Mouse (Mus musculus): ENCODE measurements around the gene Pym1. TPM values are rescaled to one million over a fixed set of nuclear protein-coding genes. Genes with fewer than 3 reads are reported as not detected.

Gene Pym1
- polyA plus RNA-seq, 1 experiment from 2014 or later = 34.2 TPM

DNA sequence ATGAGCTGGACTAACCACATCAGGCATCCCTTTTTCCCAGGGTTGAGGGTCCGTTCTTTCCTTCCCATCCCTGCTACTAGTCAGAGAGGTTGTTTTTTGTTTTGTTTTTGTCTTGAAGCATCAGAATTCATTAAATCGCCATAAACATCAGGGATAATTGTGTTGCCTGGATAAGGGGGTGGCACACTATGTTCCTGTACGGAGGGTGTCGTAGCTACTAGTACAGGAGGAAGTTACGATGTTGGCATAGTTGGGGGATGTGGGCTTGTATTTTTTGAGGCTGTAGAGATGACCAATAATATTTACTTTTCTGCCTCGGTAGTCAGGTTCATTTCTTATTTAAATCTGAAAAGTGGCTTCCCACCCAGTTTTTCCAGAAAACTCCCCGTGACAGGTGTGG, 4.5 kb upstream of the Pym1 start:
- ATAC-seq (replicated peaks; ENCODE audit: low FRiP score, low TSS enrichment, low read depth) (no peak), DNase-seq (ENCODE audit: low spot score) (no peak)
- H3K4me1 ChIP-seq (replicated peaks; ENCODE audit: control insufficient read depth, insufficient read depth, low read length) = no peaks in the 10 kb centered on the region; the same call in none of the 2 replicates
- WGBS = 6% methylated on average over 7 of the region's 7 CpGs
- H3K4me3 ChIP-seq (ENCODE audit: low read depth, low read length) = peak overlapping the region; percentile 62
- peaks cover 10% of the 10 kb centered on the region for H3K27me3 ChIP-seq (replicated peaks; ENCODE audit: control insufficient read depth, insufficient read depth, low read length)
- no peaks in the 10 kb centered on the region for H3K36me3 ChIP-seq (ENCODE audit: control insufficient read depth, insufficient read depth, low read length)
- peak overlapping the region; percentile 63 for H3K9ac ChIP-seq (ENCODE audit: low read length)
- no peaks in the 10 kb centered on the region for H3K9me3 ChIP-seq (ENCODE audit: control insufficient read depth, low read length)
- H3K27ac ChIP-seq (ENCODE audit: low read depth) = no peak overlapping the region
- peak overlapping the region; percentile 96 for H3K4me2 ChIP-seq (ENCODE audit: low read length)

DNA sequence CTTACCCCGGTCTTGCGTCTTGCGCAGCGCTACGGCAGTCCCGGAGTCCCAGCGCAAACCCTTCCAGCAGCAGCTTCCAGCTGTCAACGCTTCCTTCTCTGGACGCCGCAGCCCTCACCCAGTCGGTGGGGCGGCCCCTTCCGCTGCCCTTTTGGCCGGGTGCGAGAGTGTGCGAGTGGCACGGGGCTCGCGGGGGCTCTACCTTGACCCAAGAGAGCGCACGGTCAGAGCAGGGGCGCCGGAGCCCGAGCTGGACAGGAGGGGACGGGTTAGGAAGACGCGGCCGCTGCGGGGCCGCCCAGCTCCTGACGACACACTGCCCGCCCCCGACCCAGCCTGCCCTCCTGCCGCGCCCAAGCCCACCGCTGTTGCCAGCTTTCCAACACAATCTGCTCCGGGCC, 3.9 kb upstream of the Pym1 start:
- DNase-seq (ENCODE audit: low spot score) (peak; percentile 85), ATAC-seq (replicated peaks; ENCODE audit: low FRiP score, low TSS enrichment, low read depth) (0 out of 2 replicates have a peak, but pooled peaks have one; percentile 29)
- Histone ChIP-seq H3K9me3 (ENCODE audit: control insufficient read depth, low read length) (no peaks in the 10 kb centered on the region), H3K4me1 (replicated peaks; ENCODE audit: control insufficient read depth, insufficient read depth, low read length) (no peaks in the 10 kb centered on the region; the same call in none of the 2 replicates), H3K4me3 (ENCODE audit: low read depth, low read length) (peak overlapping the region; percentile 62), H3K9ac (ENCODE audit: low read length) (peak overlapping the region; percentile 63), H3K27ac (ENCODE audit: low read depth) (no peak overlapping the region), H3K36me3 (ENCODE audit: control insufficient read depth, insufficient read depth, low read length) (no peaks in the 10 kb centered on the region), H3K4me2 (ENCODE audit: low read length) (peak overlapping the region; percentile 96), H3K27me3 (replicated peaks; ENCODE audit: control insufficient read depth, insufficient read depth, low read length) (peaks cover 10% of the 10 kb centered on the region)
- WGBS = under 1% methylated on average over 30 of the region's 37 CpGs

DNA sequence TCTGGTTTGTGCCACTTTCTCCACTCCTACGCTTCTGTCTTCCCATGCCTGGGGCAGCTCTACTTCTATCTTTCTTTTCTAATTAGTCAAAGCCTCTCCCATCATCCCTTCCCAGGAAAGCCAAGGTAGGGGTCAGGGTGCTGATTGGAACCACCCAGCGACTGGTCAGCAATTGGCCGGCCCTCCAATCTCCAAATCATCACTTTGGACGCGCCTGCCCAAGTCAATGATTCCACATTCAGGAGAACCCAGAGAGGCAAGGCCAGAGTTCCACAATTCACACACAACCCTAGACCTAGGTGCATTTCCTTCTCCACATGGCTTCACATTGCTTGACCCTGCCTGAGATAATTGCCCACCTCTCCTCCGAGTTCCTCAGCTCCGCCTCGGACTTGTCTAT, 3.5 kb upstream of the Pym1 start:
- no peak for ATAC-seq (replicated peaks; ENCODE audit: low FRiP score, low TSS enrichment, low read depth)
- Histone ChIP-seq H3K36me3 (ENCODE audit: control insufficient read depth, insufficient read depth, low read length) (no peaks in the 10 kb centered on the region), H3K4me1 (replicated peaks; ENCODE audit: control insufficient read depth, insufficient read depth, low read length) (no peaks in the 10 kb centered on the region; the same call in none of the 2 replicates), H3K9ac (ENCODE audit: low read length) (peak overlapping the region; percentile 63), H3K27me3 (replicated peaks; ENCODE audit: control insufficient read depth, insufficient read depth, low read length) (peaks cover 10% of the 10 kb centered on the region), H3K27ac (ENCODE audit: low read depth) (no peak overlapping the region), H3K9me3 (ENCODE audit: control insufficient read depth, low read length) (no peaks in the 10 kb centered on the region), H3K4me2 (ENCODE audit: low read length) (peak overlapping the region; percentile 96), H3K4me3 (ENCODE audit: low read depth, low read length) (peak overlapping the region; percentile 62)
- WGBS = 33% methylated on average over 8 of the region's 8 CpGs
- DNase-seq (ENCODE audit: low spot score) = peak; percentile 64

DNA sequence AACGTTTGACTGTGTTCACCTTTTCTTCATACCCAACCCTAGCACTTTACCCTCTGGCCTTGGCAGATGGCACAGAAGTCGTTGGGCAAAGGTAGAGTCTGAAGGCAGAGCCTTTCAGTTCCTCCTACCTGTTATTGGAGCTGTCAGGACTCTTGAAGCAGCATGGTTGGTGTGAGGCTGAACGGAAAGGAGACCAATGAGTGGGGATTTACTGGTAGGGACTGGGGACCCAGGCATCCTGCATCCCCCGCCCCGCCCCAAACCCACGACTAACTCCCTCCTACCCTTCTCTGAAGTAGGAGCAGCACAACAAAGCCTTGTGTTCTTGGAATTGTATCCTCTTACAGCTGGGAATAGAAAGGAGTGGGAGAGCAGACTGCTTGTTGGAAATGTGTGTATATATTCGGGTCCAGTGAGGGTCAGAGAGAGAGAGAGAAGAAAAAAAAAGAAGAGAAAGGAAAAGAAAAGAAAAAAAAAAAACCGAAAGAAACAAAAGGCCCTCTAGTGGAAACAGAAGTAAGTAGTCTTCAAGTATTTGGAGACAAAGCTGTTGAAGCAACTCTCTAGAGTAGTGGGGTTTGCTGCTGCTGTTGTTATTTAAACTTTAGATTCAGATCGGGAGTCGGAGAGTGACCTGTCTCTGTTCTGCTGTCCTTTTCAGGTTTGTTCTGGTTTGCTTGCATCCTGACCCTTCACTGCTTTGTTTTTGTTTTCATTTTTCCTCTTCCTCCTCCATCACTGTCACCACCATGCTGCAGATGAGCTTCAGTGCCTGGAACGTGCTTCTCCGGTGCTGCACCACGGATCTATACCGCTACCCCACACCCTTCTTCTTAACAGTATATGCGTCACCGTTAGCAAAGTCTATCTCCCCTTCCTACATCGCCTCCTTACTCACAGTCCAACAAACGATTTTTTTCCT, 2.7 kb upstream of the Pym1 start, which contains the start of gene Dgka:
Gene Dgka, minus strand, starts transcription at position 176 of the 922 bp plus-strand sequence.
- 21% methylated on average over 18 of the region's 18 CpGs for WGBS
- Histone ChIP-seq H3K4me3 (ENCODE audit: low read depth, low read length) (peak within 1 kb of the TSS; percentile 62), H3K4me2 (ENCODE audit: low read length) (peak within 1 kb of the TSS; percentile 96), H3K9ac (ENCODE audit: low read length) (peak within 1 kb of the TSS; percentile 63), H3K27ac (ENCODE audit: low read depth) (no peak within 1 kb of the TSS), H3K36me3 (ENCODE audit: control insufficient read depth, insufficient read depth, low read length) (no peaks in the 10 kb centered on the region), H3K4me1 (replicated peaks; ENCODE audit: control insufficient read depth, insufficient read depth, low read length) (peaks cover 1% of the 10 kb centered on the region), H3K9me3 (ENCODE audit: control insufficient read depth, low read length) (no peaks in the 10 kb centered on the region), H3K27me3 (replicated peaks; ENCODE audit: control insufficient read depth, insufficient read depth, low read length) (peaks cover 10% of the 10 kb centered on the region)
- no peak for ATAC-seq (replicated peaks; ENCODE audit: low FRiP score, low TSS enrichment, low read depth)
- DNase-seq (ENCODE audit: low spot score) = peak; percentile 65

DNA sequence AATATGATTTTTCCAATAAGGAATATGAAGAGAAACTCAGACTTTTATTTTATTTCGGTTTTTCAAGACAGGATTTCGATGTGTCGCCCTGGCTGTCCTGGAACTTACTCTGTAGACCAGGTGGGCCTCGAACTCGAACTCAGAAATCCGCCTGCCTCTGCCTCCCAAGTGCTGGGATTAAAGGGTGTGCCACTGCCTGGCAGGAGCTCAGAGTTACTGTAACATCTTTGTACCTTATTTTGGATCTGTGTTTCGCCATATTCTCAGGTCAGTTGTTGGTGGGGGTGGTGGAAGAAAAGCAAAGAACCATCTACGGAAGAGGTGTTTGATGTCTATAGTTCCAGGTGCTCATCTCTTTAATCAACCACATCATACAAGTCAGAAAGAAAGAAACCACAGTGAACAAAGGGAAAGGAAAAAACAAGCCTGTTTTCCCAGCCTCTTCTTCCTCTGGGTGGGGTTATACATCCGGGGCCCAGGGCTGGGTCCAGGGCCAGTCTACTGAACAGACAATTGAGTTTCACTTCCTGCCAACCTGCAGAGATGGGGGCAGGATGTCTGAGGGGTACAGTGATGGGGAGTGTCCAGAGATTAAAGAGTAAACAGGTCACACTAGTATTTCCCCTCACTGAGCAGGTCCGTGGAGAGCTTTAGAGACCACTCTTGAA, 1.6 kb upstream of the Pym1 start:
- no peak overlapping the region for H3K9ac ChIP-seq (ENCODE audit: low read length)
- ATAC-seq (replicated peaks; ENCODE audit: low FRiP score, low TSS enrichment, low read depth) (no peak), DNase-seq (ENCODE audit: low spot score) (no peak)
- 92% methylated on average over 10 of the region's 10 CpGs for WGBS
- H3K4me1 ChIP-seq (replicated peaks; ENCODE audit: control insufficient read depth, insufficient read depth, low read length) = peaks cover 4% of the 10 kb centered on the region
- H3K9me3 ChIP-seq (ENCODE audit: control insufficient read depth, low read length) = no peaks in the 10 kb centered on the region
- no peaks in the 10 kb centered on the region for H3K36me3 ChIP-seq (ENCODE audit: control insufficient read depth, insufficient read depth, low read length)
- no peak overlapping the region for H3K4me2 ChIP-seq (ENCODE audit: low read length)
- H3K27ac ChIP-seq (ENCODE audit: low read depth) = no peak overlapping the region
- peaks cover 10% of the 10 kb centered on the region for H3K27me3 ChIP-seq (replicated peaks; ENCODE audit: control insufficient read depth, insufficient read depth, low read length)
- H3K4me3 ChIP-seq (ENCODE audit: low read depth, low read length) = no peak overlapping the region

GRCm38 (mm10) chr10:128746972-128747645, 580 bp upstream of the Pym1 start:
- Histone ChIP-seq H3K27me3 (replicated peaks; ENCODE audit: control insufficient read depth, insufficient read depth, low read length) (peaks cover 9% of the 10 kb centered on the region), H3K36me3 (ENCODE audit: control insufficient read depth, insufficient read depth, low read length) (no peaks in the 10 kb centered on the region), H3K4me3 (ENCODE audit: low read depth, low read length) (peak overlapping the region; percentile 83), H3K9me3 (ENCODE audit: control insufficient read depth, low read length) (no peaks in the 10 kb centered on the region), H3K4me2 (ENCODE audit: low read length) (peak overlapping the region; percentile 91), H3K27ac (ENCODE audit: low read depth) (peak overlapping the region; percentile 98), H3K4me1 (replicated peaks; ENCODE audit: control insufficient read depth, insufficient read depth, low read length) (peaks cover 4% of the 10 kb centered on the region), H3K9ac (ENCODE audit: low read length) (peak overlapping the region; percentile 87)
- no peak for DNase-seq (ENCODE audit: low spot score)
- WGBS = 40% methylated on average over 9 of the region's 9 CpGs
- ATAC-seq (replicated peaks; ENCODE audit: low FRiP score, low TSS enrichment, low read depth) = no peak

- Histone ChIP-seq H3K4me2 (ENCODE audit: low read length) (peak overlapping the region; percentile 91), H3K27me3 (replicated peaks; ENCODE audit: control insufficient read depth, insufficient read depth, low read length) (no peaks in the 10 kb centered on the region), H3K27ac (ENCODE audit: low read depth) (peak overlapping the region; percentile 98), H3K9ac (ENCODE audit: low read length) (peak overlapping the region; percentile 87), H3K9me3 (ENCODE audit: control insufficient read depth, low read length) (no peaks in the 10 kb centered on the region), H3K4me1 (replicated peaks; ENCODE audit: control insufficient read depth, insufficient read depth, low read length) (peaks cover 4% of the 10 kb centered on the region), H3K4me3 (ENCODE audit: low read depth, low read length) (peak overlapping the region; percentile 83), H3K36me3 (ENCODE audit: control insufficient read depth, insufficient read depth, low read length) (peaks cover 2% of the 10 kb centered on the region; the same call in 1 of the 2 replicates)
- ATAC-seq (replicated peaks; ENCODE audit: low FRiP score, low TSS enrichment, low read depth) (peak; percentile 83), DNase-seq (ENCODE audit: low spot score) (peak; percentile 94)
- under 1% methylated on average over 37 of the region's 37 CpGs for WGBS
These were observed 669 bp downstream of the Pym1 start for GRCm38 (mm10) chr10:128748252-128748864.

DNA sequence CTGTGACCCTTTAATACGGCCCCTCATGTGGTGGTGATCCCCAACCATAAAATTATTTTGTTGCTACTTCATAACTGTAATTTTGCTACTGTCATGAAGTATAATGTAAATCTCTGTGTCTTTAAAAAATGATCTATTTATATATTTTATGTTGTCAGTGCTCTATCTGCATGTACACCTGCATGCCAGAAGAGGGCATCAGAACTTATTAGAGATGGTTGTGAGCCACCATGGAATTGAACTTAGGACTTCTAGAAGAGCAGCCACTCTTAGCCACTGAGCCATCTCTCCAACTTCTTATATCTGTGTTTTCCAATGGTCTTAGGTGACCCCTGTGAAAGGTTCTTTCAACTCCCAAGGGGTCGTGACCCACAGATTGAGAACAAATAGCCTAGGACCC, 25.2 kb downstream of the Pym1 start:
- Histone ChIP-seq H3K9me3 (ENCODE audit: control insufficient read depth, low read length) (no peaks in the 10 kb centered on the region), H3K9ac (ENCODE audit: low read length) (no peak overlapping the region), H3K36me3 (ENCODE audit: control insufficient read depth, insufficient read depth, low read length) (no peaks in the 10 kb centered on the region), H3K4me2 (ENCODE audit: low read length) (no peak overlapping the region), H3K27ac (ENCODE audit: low read depth) (no peak overlapping the region), H3K27me3 (replicated peaks; ENCODE audit: control insufficient read depth, insufficient read depth, low read length) (no peaks in the 10 kb centered on the region), H3K4me3 (ENCODE audit: low read depth, low read length) (no peak overlapping the region), H3K4me1 (replicated peaks; ENCODE audit: control insufficient read depth, insufficient read depth, low read length) (no peaks in the 10 kb centered on the region)
- DNase-seq (ENCODE audit: low spot score) = no peak
- 80% methylated on average over 2 of the region's 2 CpGs for WGBS
- ATAC-seq (replicated peaks; ENCODE audit: low FRiP score, low TSS enrichment, low read depth) = no peak

Measured in intestine, embryonic 14.5 days (tissue).